Mouse (Mus musculus) embryonic facial prominence, embryonic 13.5 days (tissue): ENCODE measurements around the gene Mad1l1. TPM values are rescaled to one million over a fixed set of nuclear protein-coding genes. Genes with fewer than 3 reads are reported as not detected.

Experiments used
- polyA plus RNA-seq: library from polyadenylated mRNA; unstranded; fragments of >200 nt; fragmentation: Nextera tagmentation; extraction: Ambion mirVana; gene quantifications from 2 replicates; pipeline ENCODE4 v1.2.1, GENCODE M21; 2015

The Mad1l1 gene
- polyA plus RNA-seq, 1 experiment from 2014 or later, result 58.1 TPM

Other genes starting within 250 kb of the Mad1l1 start
- gene Nudt1, start 104 bp upstream of the Mad1l1 start, polyA plus RNA-seq, result 43.4 and 50.1 TPM in 2 replicates
- 22.6 and 26.3 TPM in 2 replicates for gene Mrm2, start 10.3 kb upstream of the Mad1l1 start, polyA plus RNA-seq
- 19.0 and 19.7 TPM in 2 replicates for gene Snx8, start 67.7 kb upstream of the Mad1l1 start, polyA plus RNA-seq
- 129 and 131 TPM in 2 replicates for gene Eif3b, start 97.8 kb upstream of the Mad1l1 start, polyA plus RNA-seq
- gene Gm4869, start 124.1 kb upstream of the Mad1l1 start, polyA plus RNA-seq, result not detected in 2 replicates
- gene Chst12, start 184.0 kb upstream of the Mad1l1 start, polyA plus RNA-seq, result 18.4 and 18.7 TPM in 2 replicates
- not detected in 2 replicates for gene Grifin, start 243.5 kb upstream of the Mad1l1 start, polyA plus RNA-seq